Mouse (Mus musculus) liver, embryonic 13.5 days (tissue): ENCODE measurements around the gene Tmem129. TPM values are rescaled to one million over a fixed set of nuclear protein-coding genes. Genes with fewer than 3 reads are reported as not detected.

Source experiments
- ATAC-seq: fragments of 200-750 bp; cut with Nextera tagmentation; 2 replicates; pipeline ENCODE4 v1.8.0; 2017; ENCODE audit warnings: low read depth, mild to moderate bottlenecking, moderate number of reproducible peaks, moderate library complexity
- DNase-seq: peaks from one replicate; pipeline ENCODE4 v3.0.0; 2022
- H3K27ac ChIP-seq: fragments of 300-500 bp; sonication (generic); 2 replicates; pipeline ENCODE4 v1.5.1; 2015; ENCODE audit warnings: moderate library complexity, mild to moderate bottlenecking, inconsistent platforms
- H3K27me3 ChIP-seq: fragments of 300-500 bp; sonication (generic); 2 replicates; pipeline ENCODE4 v1.6.1; 2015; ENCODE audit warnings: mild to moderate bottlenecking, inconsistent platforms
- H3K36me3 ChIP-seq: fragments of 300-500 bp; sonication (generic); 2 replicates; pipeline ENCODE4 v1.6.1; 2015; ENCODE audit warnings: mild to moderate bottlenecking, inconsistent platforms
- H3K4me1 ChIP-seq: fragments of 300-500 bp; sonication (generic); replicated peaks from 2 replicates; pipeline ENCODE4 v1.6.1; 2015; ENCODE audit warnings: inconsistent platforms
- H3K4me2 ChIP-seq: fragments of 300-500 bp; sonication (generic); 2 replicates; pipeline ENCODE4 v1.6.1; 2015; ENCODE audit warnings: inconsistent platforms, mild to moderate bottlenecking, moderate library complexity
- H3K4me3 ChIP-seq: fragments of 300-500 bp; sonication (generic); replicated peaks from 2 replicates; pipeline ENCODE4 v1.5.1; 2015; ENCODE audit warnings: mild to moderate bottlenecking, inconsistent platforms
- H3K9ac ChIP-seq: fragments of 300-500 bp; sonication (generic); 2 replicates; pipeline ENCODE4 v1.6.1; 2015; ENCODE audit warnings: mild to moderate bottlenecking, inconsistent platforms
- H3K9me3 ChIP-seq: fragments of 300-500 bp; sonication (generic); replicated peaks from 2 replicates; pipeline ENCODE4 v1.6.1; 2016; ENCODE audit warnings: inconsistent platforms
- WGBS: fragments of 180-500 bp; shearing (Covaris S2); methylation state at CpG from one replicate; pipeline ENCODE4 v1.1.7; 2015; ENCODE audit not compliant: insufficient replicate concordance; 5-methylcytosine and 5-hydroxymethylcytosine counted together
- polyA plus RNA-seq: library from polyadenylated mRNA; unstranded; fragments of >200 nt; fragmentation: Nextera tagmentation; extraction: Ambion mirVana; gene quantifications from 2 replicates; pipeline ENCODE4 v1.2.1, GENCODE M21; 2015

Tmem129 gene
- polyA plus RNA-seq, 1 experiment from 2014 or later = 20.2 TPM

- no peaks in the 10 kb centered on the region for H3K27me3 ChIP-seq
- no peak overlapping the region for H3K4me2 ChIP-seq
- H3K27ac ChIP-seq = no peak overlapping the region
- DNase-seq (no peak), ATAC-seq (no peak)
- H3K4me1 ChIP-seq = no peaks in the 10 kb centered on the region
- 86% methylated on average over 15 of the region's 15 CpGs for WGBS
- H3K36me3 ChIP-seq = peaks cover 67% of the 10 kb centered on the region
- H3K9ac ChIP-seq = no peak overlapping the region
- H3K9me3 ChIP-seq = no peaks in the 10 kb centered on the region
- no peak overlapping the region for H3K4me3 ChIP-seq
These were observed 50.8 kb downstream of the Tmem129 start for GRCm38 (mm10) chr5:33607434-33607833.

- ATAC-seq = no peak
These were observed 51.6 kb downstream of the Tmem129 start for GRCm38 (mm10) chr5:33606631-33607030.

GRCm38 (mm10) chr5:33605314-33605713 lies 52.9 kb downstream of the Tmem129 start:
- ATAC-seq = no peak
- 79% methylated on average over 5 of the region's 5 CpGs for WGBS
- Histone ChIP-seq H3K9ac (no peak overlapping the region), H3K27ac (no peak overlapping the region), H3K4me3 (no peak overlapping the region), H3K4me1 (no peaks in the 10 kb centered on the region), H3K36me3 (peaks cover 69% of the 10 kb centered on the region), H3K27me3 (no peaks in the 10 kb centered on the region), H3K9me3 (no peaks in the 10 kb centered on the region), H3K4me2 (no peak overlapping the region)
- DNase-seq = no peak

More at GRCm38 (mm10) chr5:33606631-33607030, 51.6 kb downstream of the Tmem129 start:
- Histone ChIP-seq H3K9ac (no peak overlapping the region), H3K9me3 (no peaks in the 10 kb centered on the region), H3K27ac (no peak overlapping the region), H3K4me3 (no peak overlapping the region), H3K4me1 (no peaks in the 10 kb centered on the region), H3K4me2 (no peak overlapping the region), H3K36me3 (peaks cover 63% of the 10 kb centered on the region), H3K27me3 (no peaks in the 10 kb centered on the region)
- no peak for DNase-seq
- 71% methylated on average over 7 of the region's 7 CpGs for WGBS

Other genes starting within 250 kb of the Tmem129 start
- gene Nkx1-1, start 224.4 kb downstream of the Tmem129 start, polyA plus RNA-seq = not detected in 2 replicates
- gene Fam53a, start 28.8 kb downstream of the Tmem129 start, polyA plus RNA-seq = 26.7 and 31.3 TPM in 2 replicates
- gene Gm9903, start 28.5 kb downstream of the Tmem129 start, polyA plus RNA-seq = 0.13 TPM in 1 of 2 replicates, not detected in the other
- 319 and 390 TPM in 2 replicates for gene Slbp, start 5.8 kb downstream of the Tmem129 start, polyA plus RNA-seq
- gene Tacc3, start 288 bp downstream of the Tmem129 start, polyA plus RNA-seq = 158 and 183 TPM in 2 replicates
- gene Fgfr3, start 63.3 kb upstream of the Tmem129 start, polyA plus RNA-seq = 1.7 and 2.7 TPM in 2 replicates
- 23.5 and 24.7 TPM in 2 replicates for gene Letm1, start 124.4 kb upstream of the Tmem129 start, polyA plus RNA-seq
- 23.6 and 27.3 TPM in 2 replicates for gene Nsd2, start 162.3 kb upstream of the Tmem129 start, polyA plus RNA-seq